Mouse (Mus musculus) ES-E14 (cell line): ENCODE data around the gene Usp32. TPM values are rescaled to one million over a fixed set of nuclear protein-coding genes. Genes with fewer than 3 reads are reported as not detected.

ENCODE experiments used
- DNase-seq: peaks from one replicate; pipeline ENCODE4 v3.0.0-alpha.2; 2013; ENCODE audit warnings: low read depth, low spot score
- H3K27ac ChIP-seq: 2 replicates; pipeline ENCODE4 v1.5.1; 2012; ENCODE audit warnings: low read depth, mild to moderate bottlenecking, low read length, moderate library complexity, mixed read lengths; ENCODE audit not compliant: poor library complexity, insufficient read depth, severe bottlenecking
- H3K36me3 ChIP-seq: 2 replicates; pipeline ENCODE4 v1.6.1; 2012; ENCODE audit warnings: mild to moderate bottlenecking, low read length, moderate library complexity, mixed read lengths; ENCODE audit not compliant: control insufficient read depth, poor library complexity, insufficient read depth, severe bottlenecking
- H3K4me1 ChIP-seq, 2 experiments: fragments of 150-350 bp in 1 of 2; sonication (generic) in 1 of 2; 2 replicates each; pipeline ENCODE4 v1.6.1; 2012; ENCODE audit warnings: low read length in 2 of 2, mild to moderate bottlenecking in 1 of 2, mixed read lengths in 1 of 2; ENCODE audit not compliant: control insufficient read depth in 2 of 2, insufficient read depth in 2 of 2, poor library complexity in 1 of 2
- H3K4me3 ChIP-seq, 2 experiments: fragments of 150-350 bp in 1 of 2; sonication (generic) in 1 of 2; 2 replicates each; pipeline ENCODE4 v1.5.1; 2012; ENCODE audit warnings: low read length in 2 of 2, low read depth in 1 of 2, mild to moderate bottlenecking in 1 of 2, mixed read lengths in 1 of 2; ENCODE audit not compliant: insufficient read depth in 1 of 2, poor library complexity in 1 of 2, severe bottlenecking in 1 of 2
- H3K9ac ChIP-seq: 2 replicates; pipeline ENCODE4 v1.6.1; 2012; ENCODE audit warnings: low read depth, mild to moderate bottlenecking, low read length, mixed read lengths; ENCODE audit not compliant: poor library complexity, insufficient read depth, severe bottlenecking
- H3K9me3 ChIP-seq: fragments of 150-350 bp; sonication (generic); 2 replicates; pipeline ENCODE4 v1.6.1; 2012; ENCODE audit warnings: low read depth, mild to moderate bottlenecking, low read length; ENCODE audit not compliant: control insufficient read depth, insufficient read depth
- CHD2 ChIP-seq: IDR thresholded peaks from 2 replicates; pipeline ENCODE4 v1.6.1; 2014; ENCODE audit warnings: mild to moderate bottlenecking, low read depth, low read length, inconsistent platforms
- HCFC1 ChIP-seq: IDR thresholded peaks from 2 replicates; pipeline ENCODE4 v1.6.1; 2012; ENCODE audit warnings: low read length, inconsistent platforms, borderline replicate concordance; ENCODE audit not compliant: insufficient read depth
- MAFK ChIP-seq: IDR thresholded peaks from 2 replicates; pipeline ENCODE4 v1.6.1; 2014; ENCODE audit warnings: mild to moderate bottlenecking, low read depth, low read length, inconsistent platforms; ENCODE audit not compliant: insufficient read depth
- ZC3H11A ChIP-seq: IDR thresholded peaks from 2 replicates; pipeline ENCODE4 v1.6.1; 2012; ENCODE audit warnings: low read depth, mild to moderate bottlenecking, inconsistent platforms, low read length, borderline replicate concordance
- ZNF384 ChIP-seq: IDR thresholded peaks from 2 replicates; pipeline ENCODE4 v1.6.1; 2012; ENCODE audit warnings: low read depth, low read length, inconsistent platforms
- in situ Hi-C, 2 experiments: fragments of 600-800 bp; cut with MboI; formaldehyde crosslinking; loops; one replicate each; pipeline ENCODE4 v1.15.1; 2025; ENCODE audit warnings: low sequenced_read_pairs in 2 of 2, inconsistent platforms in 1 of 2; ENCODE audit not compliant: unreplicated experiment in 2 of 2
- total RNA-seq: library from RNA; depleted of rRNA; stranded (reverse); fragments of 300-350 nt; gene quantifications from 2 replicates; pipeline ENCODE4 v1.2.3, GENCODE M21; 2012

Gene Usp32
- total RNA-seq, 1 experiment, result 20.1 TPM

- Histone ChIP-seq H3K4me3 (no peak overlapping the region), H3K4me1 (peaks cover 0 to 7% of the 10 kb centered on the region in 2 experiments; a peak in 1 of 4 replicates), H3K27ac (no peak overlapping the region), H3K9ac (no peak overlapping the region), H3K9me3 (no peaks in the 10 kb centered on the region), H3K36me3 (peaks cover 7% of the 10 kb centered on the region; the same call in 1 of the 2 replicates)
- TF ChIP-seq ZC3H11A, result no peak
- no peak for TF ChIP-seq CHD2
- no peak for TF ChIP-seq MAFK
- TF ChIP-seq HCFC1, result no peak
- no peak for TF ChIP-seq ZNF384
- in situ Hi-C loops, result no loop called here
- no peak for DNase-seq
Measured at GRCm38 (mm10) chr11:84961571-84961970, 178.4 kb downstream of the Usp32 start.

- Histone ChIP-seq H3K9ac (no peak overlapping the region), H3K27ac (no peak overlapping the region), H3K36me3 (peaks cover 7% of the 10 kb centered on the region; the same call in 1 of the 2 replicates), H3K4me1 (peaks cover 0 to 7% of the 10 kb centered on the region in 2 experiments; a peak in 1 of 4 replicates), H3K4me3 (no peak overlapping the region), H3K9me3 (no peaks in the 10 kb centered on the region)
- in situ Hi-C loops, result no loop called here
- no peak for DNase-seq
- TF ChIP-seq HCFC1 (no peak), ZNF384 (no peak), MAFK (no peak), CHD2 (no peak), ZC3H11A (no peak)
Measured at GRCm38 (mm10) chr11:84960780-84961179, 179.2 kb downstream of the Usp32 start.

GRCm38 (mm10) chr11:84960291-84960690 is 179.7 kb downstream of the Usp32 start:
- no peak overlapping the region for H3K27ac ChIP-seq
- no peak overlapping the region for H3K9ac ChIP-seq
- no peaks in the 10 kb centered on the region for H3K9me3 ChIP-seq
- H3K4me3 ChIP-seq, result no peak overlapping the region
- in situ Hi-C loops, result no loop called here
- DNase-seq, result no peak
- TF ChIP-seq ZNF384, result no peak
- TF ChIP-seq CHD2, result no peak
- H3K36me3 ChIP-seq, result peaks cover 7% of the 10 kb centered on the region; the same call in 1 of the 2 replicates
- H3K4me1 ChIP-seq, result peaks cover 0 to 7% of the 10 kb centered on the region in 2 experiments; a peak in 1 of 4 replicates

GRCm38 (mm10) chr11:84959701-84960181 is 180.2 kb downstream of the Usp32 start:
- Histone ChIP-seq H3K36me3 (peaks cover 5% of the 10 kb centered on the region; the same call in 1 of the 2 replicates), H3K27ac (no peak overlapping the region), H3K4me3 (no peak overlapping the region), H3K9ac (no peak overlapping the region), H3K9me3 (no peaks in the 10 kb centered on the region), H3K4me1 (peaks cover 0 to 7% of the 10 kb centered on the region in 2 experiments; a peak in 1 of 4 replicates)
- no peak for DNase-seq
- TF ChIP-seq MAFK (no peak), CHD2 (no peak), HCFC1 (no peak), ZC3H11A (no peak), ZNF384 (no peak)
- in situ Hi-C loops, result no loop called here

- H3K36me3 ChIP-seq, result peaks cover 5% of the 10 kb centered on the region; the same call in 1 of the 2 replicates
- no peak for DNase-seq
- H3K9ac ChIP-seq, result no peak overlapping the region
- TF ChIP-seq MAFK, result no peak
- TF ChIP-seq ZNF384, result no peak
- TF ChIP-seq HCFC1, result no peak
- no peak for TF ChIP-seq ZC3H11A
- no peak for TF ChIP-seq CHD2
- H3K27ac ChIP-seq, result no peak overlapping the region
- H3K4me3 ChIP-seq, result no peak overlapping the region; a peak in 1 of 4 replicates
- in situ Hi-C loops, result no loop called here
- peaks cover 0 to 7% of the 10 kb centered on the region in 2 experiments; a peak in 1 of 4 replicates for H3K4me1 ChIP-seq
- H3K9me3 ChIP-seq, result no peaks in the 10 kb centered on the region
Measured at GRCm38 (mm10) chr11:84959181-84959580, 180.8 kb downstream of the Usp32 start.
